Mouse (Mus musculus): Measurements from ENCODE around the gene Zfp64.
"Not testable (repeated sequence)": the region's sequence is repeated elsewhere in the genome, so short reads cannot be mapped to it uniquely, and the experiment has no call there.

GRCm38 (mm10) chr2:168853869-168854268, 101.5 kb downstream of the Zfp64 start:
- TF ChIP-seq MAX (IDR thresholded peaks at IDR 0.05); CTCF (IDR thresholded peaks at IDR 0.05; ENCODE audit: control insufficient read depth, insufficient read depth, insufficient read length); CEBPB (IDR thresholded peaks at IDR 0.05; ENCODE audit: low read depth); MYOD1 (IDR thresholded peaks at IDR 0.05; ENCODE audit: control insufficient read depth, insufficient read length, low read depth): not testable (repeated sequence)

All from C2C12 (cell line).